Mouse (Mus musculus): ENCODE measurements around the gene Rtkn. TPM values are rescaled to one million over a fixed set of nuclear protein-coding genes. Genes with fewer than 3 reads are reported as not detected.

Rtkn gene
- total RNA-seq, 2 experiments from 2014 or later: 88.3 to 88.8 TPM

DNA sequence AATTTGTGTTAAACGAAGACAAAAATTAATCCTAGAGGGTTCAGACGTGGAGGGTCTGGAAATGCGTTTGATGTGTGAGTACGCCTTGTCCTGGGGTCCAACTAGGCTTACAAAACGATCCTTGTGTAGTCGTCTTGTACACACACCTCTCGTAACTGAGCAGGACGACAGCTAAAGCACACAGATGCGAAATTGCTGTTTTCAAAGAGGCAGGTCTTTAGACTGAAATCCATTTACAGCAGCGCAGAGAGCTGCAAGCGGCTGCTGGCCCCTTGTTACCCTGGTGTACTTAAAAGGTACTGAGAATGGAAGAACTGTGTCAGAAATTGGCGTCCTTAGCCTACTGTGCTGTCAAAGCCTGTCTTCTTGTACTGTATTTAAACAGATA lies 31.0 kb downstream of the Rtkn start:
- DNase-seq (ENCODE audit: low spot score in 2 of 2): no peak

DNA sequence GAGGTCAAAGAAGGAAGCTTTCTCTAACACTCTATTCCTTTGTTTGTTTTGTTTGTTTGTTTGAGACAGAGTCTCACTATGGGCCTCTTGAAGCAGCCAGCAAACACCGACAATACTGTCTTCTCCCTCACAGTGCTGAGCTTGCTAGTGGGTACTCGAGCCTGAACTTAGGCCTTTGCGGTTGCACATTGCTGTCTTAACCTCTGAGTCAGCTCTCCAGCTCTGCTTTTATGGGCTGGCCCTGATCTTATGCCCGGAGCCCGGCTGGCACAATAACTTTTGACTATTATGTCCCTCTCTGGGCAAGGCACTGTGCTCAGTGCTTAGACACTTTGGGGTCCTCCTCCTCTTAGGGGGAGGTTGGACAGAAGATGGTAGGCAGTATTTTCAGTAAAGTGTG lies 34.6 kb downstream of the Rtkn start:
- DNase-seq (ENCODE audit: low spot score in 2 of 2): no peak

DNA sequence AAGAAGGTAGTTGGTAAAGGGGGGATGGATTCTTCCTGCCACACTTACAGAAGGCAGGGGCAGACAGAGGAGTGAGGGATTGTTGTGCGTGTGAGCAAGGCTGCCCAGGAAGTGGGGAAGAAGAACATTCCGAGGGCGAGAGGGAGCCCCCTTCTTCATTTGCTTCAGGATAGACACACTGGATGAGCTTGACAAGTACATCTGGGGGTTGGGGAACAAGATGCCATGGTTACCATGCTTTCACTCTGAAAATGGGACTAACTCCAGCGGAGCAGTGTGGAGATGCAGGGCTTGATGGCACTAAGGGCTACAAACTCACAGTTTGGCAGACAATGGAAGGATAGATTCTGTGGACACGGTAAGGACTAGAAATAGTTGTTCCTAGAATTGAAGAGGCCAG lies 35.8 kb downstream of the Rtkn start:
- no peak for DNase-seq (ENCODE audit: low spot score in 2 of 2)

DNA sequence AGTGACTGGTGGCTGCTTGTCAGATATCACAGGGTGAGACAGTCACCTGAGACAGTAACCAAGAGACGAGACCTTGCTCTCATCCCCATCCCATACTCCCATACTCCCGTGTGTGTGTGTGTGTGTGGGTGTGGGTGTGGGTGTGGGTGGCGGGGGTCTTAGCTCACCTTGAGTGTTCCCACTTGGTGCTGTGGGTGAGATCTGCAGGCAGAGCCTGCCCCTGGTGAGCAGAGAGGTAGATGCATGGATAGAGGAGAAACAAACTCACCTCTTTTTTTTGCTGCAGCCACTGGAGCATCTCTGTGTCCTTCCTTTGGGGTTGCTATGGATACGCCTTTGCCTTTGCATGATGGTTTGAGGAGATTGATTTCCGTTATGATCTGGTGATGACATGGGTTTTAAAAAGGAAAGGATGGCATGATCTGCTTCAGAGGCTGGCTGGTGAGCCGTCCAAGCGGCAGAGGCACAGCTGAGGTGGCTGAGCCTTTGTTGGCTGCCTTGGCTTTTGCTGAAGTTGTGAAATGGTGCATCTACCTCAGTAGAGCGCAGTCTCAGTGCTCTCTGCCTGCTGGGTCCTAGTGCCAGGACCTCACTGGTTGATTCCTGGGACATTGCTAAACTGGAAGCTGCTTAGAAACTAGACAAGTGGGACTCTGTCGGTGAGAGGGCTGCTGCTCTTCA lies 37.1 kb downstream of the Rtkn start:
- peak; percentile 73 to 82 for DNase-seq (ENCODE audit: low spot score in 2 of 2)

DNA sequence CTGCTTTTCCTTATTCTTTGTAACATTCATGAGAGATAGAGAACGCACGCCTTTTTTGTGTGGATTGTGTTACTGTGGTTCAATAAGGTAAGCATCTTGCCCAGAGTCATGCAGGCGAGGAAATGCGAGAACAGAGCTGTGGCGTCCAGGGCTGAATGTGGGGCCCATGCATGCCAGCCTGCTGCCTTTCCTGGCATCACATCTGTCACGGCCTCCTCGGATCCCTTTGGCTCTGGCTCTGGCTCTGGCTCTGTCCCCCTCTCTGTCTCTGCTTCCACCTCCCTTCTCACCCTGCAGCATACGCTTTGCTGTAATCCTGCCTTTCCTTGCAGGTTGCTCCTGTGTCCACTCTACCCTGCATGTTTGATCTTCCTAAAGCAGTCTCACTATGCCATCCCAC lies 40.7 kb downstream of the Rtkn start:
- DNase-seq (ENCODE audit: low spot score in 2 of 2): no peak

DNA sequence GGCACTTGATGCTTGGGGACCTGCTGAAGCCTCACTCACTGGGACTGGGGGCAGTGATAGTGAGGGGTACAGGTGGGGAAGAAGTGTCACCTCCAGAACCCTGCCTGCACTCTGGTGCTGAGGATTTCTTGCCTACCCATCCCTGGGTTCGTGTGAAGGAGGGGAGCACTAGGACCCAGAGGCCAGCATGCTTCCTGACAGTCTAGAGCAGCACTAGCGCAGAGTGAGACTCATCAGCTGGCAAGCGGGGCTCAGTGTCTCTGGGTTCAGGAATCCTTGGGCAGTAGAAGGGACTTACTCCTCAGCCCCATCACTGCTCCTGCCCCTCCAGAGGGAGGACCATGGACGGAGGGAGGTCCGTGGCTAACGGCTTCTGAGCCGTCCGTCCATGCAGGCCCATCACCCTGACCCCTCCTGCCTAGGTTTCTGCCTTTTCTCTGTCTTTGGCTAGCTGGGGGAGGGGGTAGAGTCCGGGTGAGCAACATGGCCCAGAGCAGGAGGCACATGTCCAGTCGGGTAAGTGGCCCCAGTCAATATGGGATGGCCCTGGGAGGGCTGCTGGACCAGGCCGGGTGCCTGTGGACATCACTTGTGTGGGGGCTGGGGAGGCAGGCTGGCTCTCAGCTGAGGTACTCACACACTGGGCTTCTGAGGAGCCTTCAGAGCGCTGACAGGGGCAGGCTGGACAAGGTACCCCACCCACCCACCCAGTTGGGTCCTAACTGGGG lies 44.3 kb downstream of the Rtkn start:
- peak; percentile 86 to 87 for DNase-seq (ENCODE audit: low spot score in 2 of 2)

DNA sequence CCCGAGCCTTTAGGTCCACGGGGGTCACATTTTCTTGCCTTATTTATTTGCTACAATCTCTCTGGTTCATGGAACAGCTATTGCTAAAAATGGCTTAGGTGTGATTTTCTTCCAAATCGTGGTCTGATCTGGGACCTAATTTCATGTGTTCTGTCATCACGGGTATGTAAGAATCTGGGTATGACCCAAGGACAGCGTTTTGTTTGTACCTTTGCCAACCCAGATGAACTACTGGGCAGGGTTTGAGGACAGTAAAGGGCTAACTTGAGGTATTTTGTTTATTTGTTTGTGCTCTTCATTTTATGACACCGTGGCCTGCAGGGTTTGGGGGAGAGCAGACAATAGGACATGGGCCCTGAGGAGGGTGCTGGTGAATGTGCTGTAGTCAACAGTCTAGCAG lies 45.3 kb downstream of the Rtkn start:
- no peak for DNase-seq (ENCODE audit: low spot score in 2 of 2)

DNA sequence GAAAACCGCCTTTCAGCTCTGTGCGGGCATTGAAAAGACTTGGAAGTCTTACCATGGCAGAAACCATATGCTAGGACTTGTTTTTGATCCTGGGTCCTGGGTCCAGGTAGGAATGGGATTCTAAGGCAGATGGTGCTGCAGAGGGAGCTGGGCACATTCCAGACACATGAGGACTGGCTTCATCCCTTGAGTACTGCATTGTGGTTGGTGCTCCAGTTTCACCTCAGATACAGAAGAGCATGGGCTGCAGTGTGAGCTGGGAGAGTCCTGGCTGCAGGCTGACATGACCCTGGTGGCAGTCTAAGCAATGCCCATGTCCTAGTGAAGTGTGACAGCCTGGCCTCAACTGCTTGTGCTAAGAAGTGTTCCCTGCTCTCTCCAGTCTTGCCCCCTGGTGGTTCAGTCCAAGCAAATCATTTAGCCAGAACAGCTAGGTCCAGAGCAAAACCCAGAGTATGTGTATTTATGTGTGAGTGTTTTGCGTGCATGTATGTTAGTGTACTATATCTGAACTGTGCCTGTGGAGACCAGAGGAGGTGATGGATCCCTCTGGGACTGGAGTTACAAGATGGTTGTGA lies 49.7 kb downstream of the Rtkn start:
- DNase-seq (ENCODE audit: low spot score in 2 of 2): no peak

DNA sequence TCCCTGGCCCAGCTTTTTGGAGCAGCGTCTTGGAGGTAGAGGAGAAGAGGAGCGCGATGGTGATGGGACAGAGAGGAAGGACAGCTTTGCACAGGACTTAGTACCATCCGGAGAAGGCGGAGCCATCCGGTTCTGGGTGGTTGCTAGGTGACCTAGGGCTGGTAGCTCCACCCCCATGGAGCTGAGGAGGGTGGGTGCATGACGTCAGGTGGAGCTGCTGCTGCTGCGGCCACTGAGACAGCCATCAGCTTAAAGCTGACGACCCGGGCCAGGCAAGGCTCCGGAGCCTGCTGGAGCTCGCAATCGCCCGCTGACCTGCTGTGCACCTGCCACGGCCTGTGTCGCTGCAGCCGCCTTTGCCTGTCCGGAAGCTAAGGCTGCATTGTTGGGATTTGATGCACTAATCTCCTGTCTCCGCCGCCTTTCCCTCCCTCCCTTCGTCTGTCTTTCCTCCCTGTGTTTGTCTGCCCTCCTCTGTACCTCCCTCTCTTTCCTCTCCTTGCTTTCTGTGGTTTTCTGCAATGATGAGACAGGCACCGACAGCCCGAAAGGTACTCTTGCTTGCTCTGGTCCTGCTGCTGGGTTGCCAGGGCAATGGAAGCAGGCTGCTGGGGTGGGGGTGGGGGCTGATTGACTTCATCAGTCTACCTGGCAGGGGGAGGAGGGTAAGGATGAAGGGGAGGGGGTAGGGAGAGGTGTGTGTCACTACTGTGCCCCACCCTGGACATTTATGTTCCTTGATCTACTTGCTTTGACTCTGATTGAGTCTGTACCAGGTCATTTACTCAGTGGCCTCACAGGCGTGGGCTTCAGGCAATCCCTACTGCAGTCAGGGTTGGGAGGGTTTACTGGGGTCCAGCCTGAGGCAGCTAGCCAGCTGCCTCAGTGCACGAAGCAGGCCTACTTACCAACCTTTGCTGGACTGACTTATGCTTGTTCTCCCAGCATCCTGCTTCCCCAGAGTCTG lies 50.9 kb downstream of the Rtkn start:
- peak; percentile 89 to 90 for DNase-seq (ENCODE audit: low spot score in 2 of 2)

DNA sequence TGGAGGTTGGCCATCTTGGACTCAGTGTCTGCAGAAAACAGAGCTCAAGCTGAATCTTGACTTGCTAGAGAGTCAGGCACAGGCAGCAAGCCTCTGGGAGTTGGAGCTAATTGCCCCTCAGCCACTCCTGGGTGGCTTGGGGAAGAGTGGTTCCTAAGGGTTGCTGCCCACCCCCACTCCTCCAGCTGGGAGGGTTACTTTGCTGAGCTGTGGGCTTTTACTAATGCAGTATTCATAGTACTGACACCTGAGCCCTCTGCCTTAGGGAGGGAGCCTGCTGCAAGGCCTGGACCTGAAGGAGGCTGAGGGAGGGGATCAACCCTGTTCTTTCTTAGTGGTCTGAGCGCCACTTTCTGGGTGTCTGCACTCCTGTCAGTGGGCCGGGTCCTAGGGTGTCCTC lies 51.7 kb downstream of the Rtkn start:
- no peak for DNase-seq (ENCODE audit: low spot score in 2 of 2)

DNA sequence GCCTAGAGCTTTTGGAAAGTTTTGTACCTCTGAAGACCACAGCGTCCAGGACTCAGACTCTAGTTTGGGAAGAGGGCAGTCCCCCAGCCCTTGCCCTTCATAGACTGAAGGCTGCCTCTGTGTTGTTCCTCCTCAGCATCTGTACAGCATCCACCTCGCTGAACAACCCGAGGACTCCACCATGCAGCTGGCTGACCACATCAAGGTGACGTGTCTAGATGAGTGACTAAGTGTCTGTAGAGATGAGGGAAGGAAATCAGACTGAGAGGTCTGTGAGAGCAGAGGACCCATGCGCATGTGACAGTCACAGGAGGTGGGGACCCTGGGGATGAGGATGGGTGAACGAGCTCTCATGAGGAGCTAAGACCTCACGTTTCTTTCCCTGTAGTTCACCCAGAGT lies 58.3 kb downstream of the Rtkn start:
- no peak for DNase-seq (ENCODE audit: low spot score in 2 of 2)

DNA sequence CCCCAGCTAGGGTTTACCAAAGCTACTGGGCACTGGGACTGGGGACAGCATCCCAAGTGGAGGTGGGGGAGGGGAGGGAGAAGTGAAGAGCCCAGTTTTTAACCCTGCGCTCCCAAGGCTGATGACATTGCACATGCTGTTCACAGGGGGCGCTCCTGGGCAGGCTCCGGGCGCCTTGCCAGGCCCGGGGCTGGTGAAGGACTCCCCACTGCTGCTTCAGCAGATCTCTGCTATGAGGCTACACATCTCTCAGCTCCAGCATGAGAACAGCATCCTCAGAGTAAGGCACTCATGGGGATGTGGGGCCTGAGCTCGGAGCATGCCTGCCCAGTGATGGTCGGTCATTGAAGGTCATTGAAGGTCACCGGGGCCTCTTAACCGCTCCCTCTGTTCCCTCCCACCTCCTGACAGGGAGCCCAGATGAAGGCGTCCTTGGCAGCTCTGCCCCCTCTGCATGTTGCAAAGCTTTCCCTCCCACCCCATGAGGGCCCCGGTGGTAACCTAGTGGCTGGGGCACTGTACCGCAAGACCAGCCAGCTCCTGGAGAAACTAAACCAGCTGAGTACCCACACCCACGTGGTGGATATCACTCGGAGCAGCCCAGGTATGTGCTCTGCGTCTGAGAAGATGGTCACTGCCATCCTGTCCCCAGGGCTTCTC lies 62.2 kb downstream of the Rtkn start:
- peak; percentile 53 to 74 for DNase-seq (ENCODE audit: low spot score in 2 of 2)

Small RNA genes lying within 50 kb of the gene (microRNA-seq; reads per million reads assigned to microRNA genes)
- 0 reads per million in 2 experiments for gene Mir3470a

Other genes starting within 250 kb of the Rtkn start
- 10 to 100 TPM; 37.8 to 41.2 TPM for gene Sema4f, start 195.7 kb upstream of the Rtkn start, total RNA-seq (2021)
- not detected for gene M1ap, start 188.6 kb upstream of the Rtkn start, total RNA-seq (2021)
- gene Dok1, start 102.0 kb upstream of the Rtkn start, total RNA-seq (2021): 1 to 10 TPM; 1.8 to 2.7 TPM
- gene Loxl3, start 101.3 kb upstream of the Rtkn start, total RNA-seq (2021): 1 to 10 TPM; 2.0 to 2.2 TPM
- gene Aup1, start 80.9 kb upstream of the Rtkn start, total RNA-seq (2021): 100 to 1,000 TPM; 114 to 121 TPM
- gene Htra2, start 80.2 kb upstream of the Rtkn start, total RNA-seq (2021): 10 to 100 TPM; 37.7 to 46.2 TPM
- gene Dqx1, start 77.6 kb upstream of the Rtkn start, total RNA-seq (2021): under 1 TPM; 0.56 to 0.93 TPM
- not detected for gene Tlx2, start 65.2 kb upstream of the Rtkn start, total RNA-seq (2021)
- 10 to 100 TPM; 27.0 to 30.3 TPM for gene Pcgf1, start 57.6 kb upstream of the Rtkn start, total RNA-seq (2021)
- gene Lbx2, start 49.1 kb upstream of the Rtkn start, total RNA-seq (2021): not detected
- 1 to 10 TPM; 3.7 to 6.2 TPM for gene Ccdc142, start 33.9 kb upstream of the Rtkn start, total RNA-seq (2021)
- gene Gm42688, start 33.8 kb upstream of the Rtkn start, total RNA-seq (2021): 1 to 10 TPM; 5.0 to 5.4 TPM
- gene Mrpl53, start 26.4 kb upstream of the Rtkn start, total RNA-seq (2021): 10 to 100 TPM; 54.5 to 59.6 TPM
- gene Mogs, start 20.0 kb upstream of the Rtkn start, total RNA-seq (2021): 10 to 100 TPM; 29.6 to 31.8 TPM
- 10 to 100 TPM; 37.2 to 40.2 TPM for gene Wbp1, start 13.9 kb upstream of the Rtkn start, total RNA-seq (2021)
- 10 to 100 TPM; 23.1 to 26.3 TPM for gene Ino80b, start 10.0 kb upstream of the Rtkn start, total RNA-seq (2021)
- 10 to 100 TPM; 33.0 to 33.3 TPM for gene Wdr54, start 20.9 kb downstream of the Rtkn start, total RNA-seq (2021)
- gene 1700003E16Rik, start 20.9 kb downstream of the Rtkn start, total RNA-seq (2021): 10 to 100 TPM; 33.9 to 35.7 TPM
- 100 to 1,000 TPM; 369 to 374 TPM for gene Dctn1, start 30.5 kb downstream of the Rtkn start, total RNA-seq (2021)
- gene Slc4a5, start 84.4 kb downstream of the Rtkn start, total RNA-seq (2021): under 1 TPM; 0.09 to 0.21 TPM
- 1 to 10 TPM; 6.5 to 6.7 TPM for gene Mthfd2, start 190.4 kb downstream of the Rtkn start, total RNA-seq (2021)
- gene Mob1a, start 190.6 kb downstream of the Rtkn start, total RNA-seq (2021): 10 to 100 TPM; 17.9 to 22.5 TPM
- gene Bola3, start 213.7 kb downstream of the Rtkn start, total RNA-seq (2021): 10 to 100 TPM; 49.3 to 49.5 TPM